Mouse (Mus musculus) myocyte (in vitro differentiated cells): ENCODE measurements at regions not wholly inside any gene's neighbourhood (a gene's known extent, or its start where the extent isn't known, plus 50 kb on each side); places are given as distances from the start of the nearest gene placed in this dataset.

Experiments used
- CEBPB ChIP-seq: IDR thresholded peaks from 2 replicates; pipeline ENCODE4 v1.6.1; 2011; ENCODE audit warnings: mild to moderate bottlenecking, moderate library complexity; ENCODE audit not compliant: poor library complexity, insufficient read depth, severe bottlenecking
- E2F4 ChIP-seq: IDR thresholded peaks from one replicate; pipeline ENCODE4 v1.6.1; 2011; ENCODE audit warnings: mild to moderate bottlenecking, control low read depth, moderate library complexity; ENCODE audit not compliant: insufficient read depth
- MAX ChIP-seq: IDR thresholded peaks from one replicate; pipeline ENCODE4 v1.6.1; 2011; ENCODE audit warnings: low read depth, mild to moderate bottlenecking, control low read depth
- MYOG ChIP-seq, 3 experiments: IDR thresholded peaks; one replicate each; pipeline ENCODE4 v1.6.1; 2011; ENCODE audit warnings: control low read depth in 2 of 3, low read depth in 2 of 3, mild to moderate bottlenecking in 2 of 3; ENCODE audit not compliant: insufficient read length in 2 of 3, control insufficient read depth in 1 of 3, insufficient read depth in 1 of 3
- POLR2A ChIP-seq: IDR thresholded peaks from one replicate; pipeline ENCODE4 v1.6.1; 2011; ENCODE audit warnings: low read depth, mild to moderate bottlenecking, control low read depth, moderate library complexity; ENCODE audit not compliant: insufficient read length
- POLR2AphosphoS2 ChIP-seq: IDR thresholded peaks from one replicate; pipeline ENCODE4 v1.6.1; 2011; ENCODE audit warnings: low read depth, control low read depth; ENCODE audit not compliant: insufficient read length
- REST ChIP-seq: IDR thresholded peaks from one replicate; pipeline ENCODE4 v1.6.1; 2011; ENCODE audit warnings: mild to moderate bottlenecking, control low read depth, moderate library complexity; ENCODE audit not compliant: insufficient read depth, insufficient read length
- SRF ChIP-seq: IDR thresholded peaks from one replicate; pipeline ENCODE4 v1.6.1; 2011; ENCODE audit warnings: low read depth; ENCODE audit not compliant: control insufficient read depth, insufficient read length
- TCF12 ChIP-seq: IDR thresholded peaks from one replicate; pipeline ENCODE4 v1.6.1; 2011; ENCODE audit warnings: mild to moderate bottlenecking, control low read depth; ENCODE audit not compliant: poor library complexity, insufficient read depth, severe bottlenecking
- TCF3 ChIP-seq: IDR thresholded peaks from one replicate; pipeline ENCODE4 v1.6.1; 2011; ENCODE audit warnings: low read depth, control low read depth; ENCODE audit not compliant: insufficient read length
- USF1 ChIP-seq: IDR thresholded peaks from one replicate; pipeline ENCODE4 v1.6.1; 2011; ENCODE audit warnings: low read depth, mild to moderate bottlenecking, control low read depth, moderate library complexity

- TF ChIP-seq POLR2A (no peak), POLR2AphosphoS2 (no peak), TCF12 (no peak), CEBPB (no peak), REST (no peak), SRF (no peak), USF1 (no peak), TCF3 (no peak), MAX (no peak), E2F4 (no peak), MYOG (IDR thresholded peaks at IDR 0.05; ENCODE audit: control insufficient read depth in 1 of 3, insufficient read depth in 1 of 3, insufficient read length in 2 of 3, low read depth in 2 of 3) (no peak)
Measured at GRCm38 (mm10) chr15:96936216-96936615, 119.5 kb downstream of the Slc38a4 start.
